Mouse (Mus musculus) liver, adult 2 months (tissue): ENCODE measurements at regions not wholly inside any gene's neighbourhood (a gene's known extent, or its start where the extent isn't known, plus 50 kb on each side); places are given as distances from the start of the nearest gene placed in this dataset.

Experiments used
- DNase-seq: peaks from one replicate; pipeline ENCODE4 v3.0.0-alpha.2; 2011; ENCODE audit warnings: low read depth, low spot score; ENCODE audit errors: extremely low read depth
- H3K27ac ChIP-seq: fragments of 200-500 bp; replicated peaks from 2 replicates; pipeline ENCODE4 v1.5.1; 2012; ENCODE audit warnings: low read depth, mild to moderate bottlenecking, control low read depth, inconsistent platforms, low read length; ENCODE audit not compliant: insufficient read depth
- H3K27me3 ChIP-seq: fragments of 200-500 bp; 2 replicates; pipeline ENCODE4 v1.6.1; 2012; ENCODE audit warnings: mild to moderate bottlenecking, moderate library complexity, low read length, inconsistent platforms; ENCODE audit not compliant: control insufficient read depth, insufficient read depth
- H3K36me3 ChIP-seq: fragments of 200-500 bp; 2 replicates; pipeline ENCODE4 v1.6.1; 2012; ENCODE audit warnings: low read length, inconsistent platforms; ENCODE audit not compliant: control insufficient read depth, insufficient read depth
- H3K4me1 ChIP-seq: fragments of 200-500 bp; 2 replicates; pipeline ENCODE4 v1.6.1; 2011; ENCODE audit warnings: low read length; ENCODE audit not compliant: control insufficient read depth, insufficient read depth
- H3K4me3 ChIP-seq: fragments of 200-500 bp; 2 replicates; pipeline ENCODE4 v1.5.1; 2011; ENCODE audit warnings: low read depth, mild to moderate bottlenecking, control low read depth, low read length, moderate library complexity; ENCODE audit not compliant: insufficient read depth
- H3K79me2 ChIP-seq: fragments of 200-500 bp; 2 replicates; pipeline ENCODE4 v1.6.1; 2012; ENCODE audit warnings: inconsistent platforms, mild to moderate bottlenecking, low read length, moderate library complexity; ENCODE audit not compliant: control insufficient read depth, insufficient read depth
- H3K9ac ChIP-seq: fragments of 200-500 bp; 2 replicates; pipeline ENCODE4 v1.6.1; 2012; ENCODE audit warnings: low read depth, mild to moderate bottlenecking, control low read depth, inconsistent platforms, low read length
- CTCF ChIP-seq: fragments of 200-500 bp; IDR thresholded peaks from 2 replicates; pipeline ENCODE4 v1.5.1; 2011; ENCODE audit warnings: low read depth, low read length, control low read depth
- POLR2A ChIP-seq: fragments of 200-500 bp; IDR thresholded peaks from 2 replicates; pipeline ENCODE4 v1.6.1; 2011; ENCODE audit warnings: low read length, control low read depth; ENCODE audit not compliant: insufficient read depth; ENCODE audit errors: extremely low read depth
- WGBS: fragments of 180-500 bp; shearing (Covaris S2); methylation state at CpG from one replicate; pipeline ENCODE4 v1.1.7; 2018; 5-methylcytosine and 5-hydroxymethylcytosine counted together

- H3K4me1 ChIP-seq: no peaks in the 10 kb centered on the region
- no peaks in the 10 kb centered on the region for H3K36me3 ChIP-seq
- H3K79me2 ChIP-seq: no peaks in the 10 kb centered on the region
- no peak for TF ChIP-seq POLR2A
- TF ChIP-seq CTCF: no peak
- H3K4me3 ChIP-seq: no peak overlapping the region
- no peak overlapping the region for H3K27ac ChIP-seq
- no peak for DNase-seq
- WGBS: 87% methylated on average over 3 of the region's 3 CpGs
- H3K9ac ChIP-seq: no peak overlapping the region
- no peaks in the 10 kb centered on the region for H3K27me3 ChIP-seq
Measured at GRCm38 (mm10) chr12:52424336-52425034, 79.3 kb upstream of the Arhgap5 start.

DNA sequence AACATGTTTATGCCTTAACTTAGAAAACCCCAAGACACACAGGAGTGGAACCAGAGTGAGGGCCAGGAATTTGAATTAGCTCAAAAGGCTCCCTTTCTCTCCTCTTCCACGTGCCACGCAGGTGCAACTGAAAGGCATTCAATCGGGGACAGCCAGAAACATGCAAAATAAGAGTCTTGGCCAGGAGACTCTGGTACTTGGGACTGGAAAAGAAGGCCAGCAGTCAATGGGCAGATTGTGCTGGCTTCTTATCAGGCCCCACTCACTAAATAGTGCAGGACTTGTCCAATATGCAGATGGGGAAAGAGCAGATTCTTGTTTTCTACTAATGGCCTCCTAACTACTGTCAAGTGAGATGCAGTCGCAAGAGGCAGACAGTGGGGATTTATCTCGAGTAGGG, 73.8 kb upstream of the Arhgap5 start:
- H3K36me3 ChIP-seq: no peaks in the 10 kb centered on the region

DNA sequence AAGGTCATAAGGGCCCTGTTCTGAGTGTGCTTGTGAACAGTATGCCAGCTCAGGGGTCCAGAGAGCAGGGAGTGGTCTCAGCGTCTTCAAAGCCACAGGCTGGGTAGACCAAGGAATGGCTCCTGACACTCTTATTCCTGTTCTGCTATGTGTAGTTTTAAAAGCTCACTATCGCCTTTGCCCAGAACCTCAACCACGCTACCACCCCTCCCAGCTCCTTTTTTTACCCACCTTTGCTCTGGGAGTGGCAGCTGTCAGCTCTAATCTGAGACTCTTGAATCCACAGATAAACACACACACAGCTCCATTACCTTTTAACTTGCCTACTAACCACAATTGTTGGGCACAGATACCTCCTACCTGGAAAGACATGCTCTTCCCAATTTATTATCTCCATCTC, 71.8 kb upstream of the Arhgap5 start:
- WGBS: 97% methylated on average over 3 of the region's 3 CpGs
- Histone ChIP-seq H3K27ac (no peak overlapping the region), H3K4me1 (no peaks in the 10 kb centered on the region), H3K27me3 (no peaks in the 10 kb centered on the region), H3K79me2 (no peaks in the 10 kb centered on the region), H3K9ac (no peak overlapping the region), H3K4me3 (no peak overlapping the region), H3K36me3 (no peaks in the 10 kb centered on the region)
- TF ChIP-seq POLR2A (no peak), CTCF (no peak)
- no peak for DNase-seq

More for the DNA sequence above, 73.8 kb upstream of the Arhgap5 start:
- no peak overlapping the region for H3K4me3 ChIP-seq
- no peaks in the 10 kb centered on the region for H3K4me1 ChIP-seq
- DNase-seq: no peak
- TF ChIP-seq CTCF (no peak), POLR2A (no peak)
- H3K79me2 ChIP-seq: no peaks in the 10 kb centered on the region
- no peak overlapping the region for H3K9ac ChIP-seq
- H3K27me3 ChIP-seq: no peaks in the 10 kb centered on the region
- no peak overlapping the region for H3K27ac ChIP-seq
- WGBS: 91% methylated on average over 5 of the region's 5 CpGs

GRCm38 (mm10) chr12:52434021-52434420, 69.8 kb upstream of the Arhgap5 start:
- Histone ChIP-seq H3K4me3 (no peak overlapping the region), H3K36me3 (no peaks in the 10 kb centered on the region), H3K4me1 (peaks cover 3% of the 10 kb centered on the region), H3K9ac (no peak overlapping the region), H3K27ac (no peak overlapping the region), H3K27me3 (no peaks in the 10 kb centered on the region), H3K79me2 (no peaks in the 10 kb centered on the region)
- DNase-seq: no peak
- WGBS: 42% methylated on average over 2 of the region's 2 CpGs
- TF ChIP-seq POLR2A: no peak
- TF ChIP-seq CTCF: no peak

DNA sequence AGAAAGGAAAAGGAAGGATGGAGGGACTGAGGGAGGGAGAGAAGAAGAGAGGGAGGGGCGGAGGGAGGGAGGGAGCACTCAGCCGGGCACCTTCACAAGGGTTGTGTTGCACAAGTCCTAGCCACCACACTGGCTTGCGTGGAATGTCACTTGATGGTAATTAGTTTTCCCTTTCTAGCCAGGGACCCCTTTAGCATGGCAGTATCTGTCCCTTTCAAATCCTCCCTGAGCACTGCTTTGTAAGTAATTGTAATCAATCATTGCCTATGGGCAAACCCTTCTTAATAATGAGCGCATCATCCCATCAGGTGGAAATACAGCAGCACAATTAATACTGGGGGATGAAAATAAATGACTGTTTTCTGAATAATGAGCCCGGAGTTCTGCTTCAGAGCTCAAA, 68.5 kb upstream of the Arhgap5 start:
- DNase-seq: no peak
- 96% methylated on average over 5 of the region's 5 CpGs for WGBS
- no peak overlapping the region for H3K27ac ChIP-seq
- no peaks in the 10 kb centered on the region for H3K79me2 ChIP-seq
- no peak overlapping the region for H3K9ac ChIP-seq
- TF ChIP-seq CTCF (no peak), POLR2A (no peak)
- no peaks in the 10 kb centered on the region for H3K27me3 ChIP-seq
- H3K4me3 ChIP-seq: no peak overlapping the region
- H3K36me3 ChIP-seq: no peaks in the 10 kb centered on the region
- peaks cover 9% of the 10 kb centered on the region for H3K4me1 ChIP-seq

DNA sequence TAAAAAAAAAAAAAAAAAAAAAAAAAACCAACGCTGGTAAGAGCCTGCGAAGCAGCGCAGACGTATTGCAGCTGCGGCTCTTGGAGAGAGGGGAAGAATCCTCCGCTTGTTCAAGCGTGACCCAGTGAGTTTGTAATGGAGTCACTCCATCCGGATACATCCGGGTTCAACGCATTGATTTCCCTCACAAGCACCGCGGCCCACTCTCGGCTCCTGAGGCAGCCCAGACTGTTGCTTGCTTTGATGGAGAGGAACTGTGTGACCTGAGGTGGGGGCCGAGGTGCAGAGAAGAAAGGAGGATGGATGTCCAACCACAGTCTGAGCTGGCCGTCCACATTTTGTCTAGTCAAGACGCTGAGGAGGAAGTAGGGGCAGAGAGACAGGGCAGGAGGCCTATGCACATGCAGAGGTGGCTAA, 68.0 kb upstream of the Arhgap5 start:
- H3K79me2 ChIP-seq: no peaks in the 10 kb centered on the region
- peaks cover 9% of the 10 kb centered on the region for H3K4me1 ChIP-seq
- no peak overlapping the region for H3K27ac ChIP-seq
- no peak for TF ChIP-seq CTCF
- TF ChIP-seq POLR2A: no peak
- no peak overlapping the region for H3K4me3 ChIP-seq
- no peaks in the 10 kb centered on the region for H3K36me3 ChIP-seq
- no peaks in the 10 kb centered on the region for H3K27me3 ChIP-seq
- no peak overlapping the region for H3K9ac ChIP-seq
- 94% methylated on average over 16 of the region's 16 CpGs for WGBS
- no peak for DNase-seq
